Mouse (Mus musculus): ENCODE measurements at regions not wholly inside any gene's neighbourhood (a gene's known extent, or its start where the extent isn't known, plus 50 kb on each side); places are given as distances from the start of the nearest gene placed in this dataset.
A peak's percentile ranks its signal among the peaks of the same experiment; 100 is the strongest.

GRCm38 (mm10) chr16:15052389-15052923 is 146.1 kb downstream of the Efcab1 start:
- peaks cover 23% of the 10 kb centered on the region for H3K4me1 ChIP-seq (ENCODE audit: control insufficient read depth, insufficient read depth)
- H3K4me2 ChIP-seq (ENCODE audit: low read depth, low read length), result peak overlapping the region; percentile 53
- H3K36me3 ChIP-seq (replicated peaks; ENCODE audit: control insufficient read depth, insufficient read depth, low read length), result no peaks in the 10 kb centered on the region
- no peak for DNase-seq (ENCODE audit: low spot score)
- H3K27me3 ChIP-seq (ENCODE audit: control insufficient read depth, insufficient read depth, low read length), result no peaks in the 10 kb centered on the region
- H3K9me3 ChIP-seq (replicated peaks; ENCODE audit: control insufficient read depth, low read length), result no peaks in the 10 kb centered on the region
- H3K4me3 ChIP-seq (ENCODE audit: low read depth, low read length), result peak overlapping the region; percentile 24; the same call in 1 of the 2 replicates
- TF ChIP-seq EP300 (IDR thresholded peaks at IDR 0.05; ENCODE audit: low read depth) (no peak), CTCF (IDR thresholded peaks at IDR 0.05; ENCODE audit: low read depth) (no peak)
- peak overlapping the region; percentile 64; the same call in 1 of the 2 replicates for H3K27ac ChIP-seq (ENCODE audit: low read depth)
- no peak overlapping the region for H3K9ac ChIP-seq (replicated peaks; ENCODE audit: low read depth, low read length)
- no peak for ATAC-seq (ENCODE audit: insufficient read depth, low read depth)
- 20% methylated on average over 7 of the region's 7 CpGs for WGBS

GRCm38 (mm10) chr16:15052924-15053793 is 146.8 kb downstream of the Efcab1 start:
- 0 out of 2 replicates have a peak overlapping the region, but pooled peaks have one; percentile 17 for H3K9ac ChIP-seq (replicated peaks; ENCODE audit: low read depth, low read length)
- WGBS, result 6% methylated on average over 16 of the region's 16 CpGs
- H3K4me1 ChIP-seq (ENCODE audit: control insufficient read depth, insufficient read depth), result peaks cover 23% of the 10 kb centered on the region

GRCm38 (mm10) chr16:15053840-15054239 is 147.4 kb downstream of the Efcab1 start:
- WGBS, result 24% methylated on average over 4 of the region's 4 CpGs
- DNase-seq (ENCODE audit: low spot score), result no peak
- Histone ChIP-seq H3K4me1 (ENCODE audit: control insufficient read depth, insufficient read depth) (peaks cover 23% of the 10 kb centered on the region), H3K27me3 (ENCODE audit: control insufficient read depth, insufficient read depth, low read length) (no peaks in the 10 kb centered on the region), H3K9me3 (replicated peaks; ENCODE audit: control insufficient read depth, low read length) (no peaks in the 10 kb centered on the region), H3K36me3 (replicated peaks; ENCODE audit: control insufficient read depth, insufficient read depth, low read length) (no peaks in the 10 kb centered on the region), H3K4me2 (ENCODE audit: low read depth, low read length) (no peak overlapping the region), H3K9ac (replicated peaks; ENCODE audit: low read depth, low read length) (no peak overlapping the region), H3K4me3 (ENCODE audit: low read depth, low read length) (no peak overlapping the region), H3K27ac (ENCODE audit: low read depth) (no peak overlapping the region)
- no peak for ATAC-seq (ENCODE audit: insufficient read depth, low read depth)
- TF ChIP-seq CTCF (IDR thresholded peaks at IDR 0.05; ENCODE audit: low read depth), result no peak

More at GRCm38 (mm10) chr16:15052924-15053793, 146.8 kb downstream of the Efcab1 start:
- no peak for TF ChIP-seq EP300 (IDR thresholded peaks at IDR 0.05; ENCODE audit: low read depth)
- Histone ChIP-seq H3K4me2 (ENCODE audit: low read depth, low read length) (peak overlapping the region; percentile 53), H3K4me3 (ENCODE audit: low read depth, low read length) (peak overlapping the region; percentile 24; the same call in 1 of the 2 replicates), H3K27ac (ENCODE audit: low read depth) (peak overlapping the region; percentile 64), H3K27me3 (ENCODE audit: control insufficient read depth, insufficient read depth, low read length) (no peaks in the 10 kb centered on the region), H3K9me3 (replicated peaks; ENCODE audit: control insufficient read depth, low read length) (no peaks in the 10 kb centered on the region), H3K36me3 (replicated peaks; ENCODE audit: control insufficient read depth, insufficient read depth, low read length) (no peaks in the 10 kb centered on the region)
- peak; percentile 73 for DNase-seq (ENCODE audit: low spot score)
- ATAC-seq (ENCODE audit: insufficient read depth, low read depth), result peak; percentile 87

GRCm38 (mm10) chr16:15054306-15055001 is 148.0 kb downstream of the Efcab1 start:
- no peaks in the 10 kb centered on the region for H3K36me3 ChIP-seq (replicated peaks; ENCODE audit: control insufficient read depth, insufficient read depth, low read length)
- 54% methylated on average over 5 of the region's 5 CpGs for WGBS

GRCm38 (mm10) chr16:15055697-15056096 is 149.3 kb downstream of the Efcab1 start:
- Histone ChIP-seq H3K9ac (replicated peaks; ENCODE audit: low read depth, low read length) (no peak overlapping the region), H3K27me3 (ENCODE audit: control insufficient read depth, insufficient read depth, low read length) (no peaks in the 10 kb centered on the region), H3K9me3 (replicated peaks; ENCODE audit: control insufficient read depth, low read length) (no peaks in the 10 kb centered on the region), H3K4me3 (ENCODE audit: low read depth, low read length) (no peak overlapping the region), H3K27ac (ENCODE audit: low read depth) (no peak overlapping the region), H3K4me1 (ENCODE audit: control insufficient read depth, insufficient read depth) (peaks cover 23% of the 10 kb centered on the region), H3K4me2 (ENCODE audit: low read depth, low read length) (no peak overlapping the region), H3K36me3 (replicated peaks; ENCODE audit: control insufficient read depth, insufficient read depth, low read length) (no peaks in the 10 kb centered on the region)
- ATAC-seq (ENCODE audit: insufficient read depth, low read depth) (no peak), DNase-seq (ENCODE audit: low spot score) (no peak)
- 79% methylated on average over 5 of the region's 5 CpGs for WGBS
- TF ChIP-seq CTCF (IDR thresholded peaks at IDR 0.05; ENCODE audit: low read depth) (no peak), EP300 (IDR thresholded peaks at IDR 0.05; ENCODE audit: low read depth) (no peak)

More at GRCm38 (mm10) chr16:15054306-15055001, 148.0 kb downstream of the Efcab1 start:
- ATAC-seq (ENCODE audit: insufficient read depth, low read depth) (no peak), DNase-seq (ENCODE audit: low spot score) (no peak)
- peaks cover 23% of the 10 kb centered on the region for H3K4me1 ChIP-seq (ENCODE audit: control insufficient read depth, insufficient read depth)
- no peak for TF ChIP-seq EP300 (IDR thresholded peaks at IDR 0.05; ENCODE audit: low read depth)
- TF ChIP-seq CTCF (IDR thresholded peaks at IDR 0.05; ENCODE audit: low read depth), result no peak
- no peak overlapping the region for H3K4me3 ChIP-seq (ENCODE audit: low read depth, low read length)
- H3K27me3 ChIP-seq (ENCODE audit: control insufficient read depth, insufficient read depth, low read length), result no peaks in the 10 kb centered on the region
- no peak overlapping the region for H3K9ac ChIP-seq (replicated peaks; ENCODE audit: low read depth, low read length)
- no peaks in the 10 kb centered on the region for H3K9me3 ChIP-seq (replicated peaks; ENCODE audit: control insufficient read depth, low read length)
- no peak overlapping the region for H3K27ac ChIP-seq (ENCODE audit: low read depth)
- H3K4me2 ChIP-seq (ENCODE audit: low read depth, low read length), result no peak overlapping the region
